Mouse (Mus musculus) intestine, embryonic 16.5 days (tissue): ENCODE results near the gene Gins2. TPM values are rescaled to one million over a fixed set of nuclear protein-coding genes. Genes with fewer than 3 reads are reported as not detected.

Experiments
- ATAC-seq: fragments of 200-750 bp; cut with Nextera tagmentation; 2 replicates; pipeline ENCODE4 v1.8.0; 2017; ENCODE audit warnings: moderate TSS enrichment, moderate library complexity
- H3K27ac ChIP-seq: fragments of 300-500 bp; sonication (generic); 2 replicates; pipeline ENCODE4 v1.5.1; 2014; ENCODE audit warnings: mild to moderate bottlenecking, low read length
- H3K27me3 ChIP-seq: fragments of 300-500 bp; sonication (generic); replicated peaks from 2 replicates; pipeline ENCODE4 v1.6.1; 2014; ENCODE audit warnings: low read length, control low read depth, mixed read lengths; ENCODE audit not compliant: control insufficient read depth, insufficient read depth
- H3K36me3 ChIP-seq: fragments of 300-500 bp; sonication (generic); 2 replicates; pipeline ENCODE4 v1.6.1; 2014; ENCODE audit warnings: low read length, control low read depth; ENCODE audit not compliant: control insufficient read depth, insufficient read depth
- H3K4me1 ChIP-seq: fragments of 300-500 bp; sonication (generic); 2 replicates; pipeline ENCODE4 v1.6.1; 2014; ENCODE audit warnings: low read length, control low read depth, mixed read lengths; ENCODE audit not compliant: control insufficient read depth, insufficient read depth
- H3K4me2 ChIP-seq: fragments of 300-500 bp; sonication (generic); 2 replicates; pipeline ENCODE4 v1.6.1; 2014; ENCODE audit warnings: low read depth, low read length, control low read depth
- H3K4me3 ChIP-seq: fragments of 300-500 bp; sonication (generic); 2 replicates; pipeline ENCODE4 v1.5.1; 2014; ENCODE audit warnings: mild to moderate bottlenecking, low read length
- H3K9ac ChIP-seq: fragments of 300-500 bp; sonication (generic); 2 replicates; pipeline ENCODE4 v1.6.1; 2014; ENCODE audit warnings: low read depth, low read length
- H3K9me3 ChIP-seq: fragments of 300-500 bp; sonication (generic); 2 replicates; pipeline ENCODE4 v1.6.1; 2016; ENCODE audit warnings: low read length, control low read depth; ENCODE audit not compliant: control insufficient read depth
- WGBS: fragments of 180-500 bp; shearing (Covaris S2); extraction: QIAGEN DNeasy Blood & Tissue Kit; methylation state at CpG from one replicate; pipeline ENCODE4 v1.1.7; 2014; 5-methylcytosine and 5-hydroxymethylcytosine counted together
- microRNA-seq: library from miRNA; unstranded; fragments of <30 nt; microRNA quantifications from one replicate; pipeline ENCODE4, GENCODE M21; 2016
- polyA plus RNA-seq: library from polyadenylated mRNA; unstranded; fragments of >200 nt; fragmentation: Nextera tagmentation; extraction: Ambion mirVana; gene quantifications from 2 replicates; pipeline ENCODE4 v1.2.1, GENCODE M21; 2015

The Gins2 gene
- polyA plus RNA-seq, 1 experiment from 2014 or later: 87.5 TPM

GRCm38 (mm10) chr8:120530954-120531656, 58.0 kb downstream of the Gins2 start:
- H3K27ac ChIP-seq: no peak overlapping the region

GRCm38 (mm10) chr8:120529226-120529625, 59.9 kb downstream of the Gins2 start:
- Histone ChIP-seq H3K9me3 (no peaks in the 10 kb centered on the region), H3K9ac (no peak overlapping the region), H3K4me2 (no peak overlapping the region), H3K4me1 (peaks cover 71% of the 10 kb centered on the region), H3K36me3 (no peaks in the 10 kb centered on the region), H3K27me3 (no peaks in the 10 kb centered on the region), H3K27ac (no peak overlapping the region), H3K4me3 (no peak overlapping the region)
- ATAC-seq: no peak
- WGBS: 63% methylated on average over 7 of the region's 7 CpGs

More at GRCm38 (mm10) chr8:120530954-120531656, 58.0 kb downstream of the Gins2 start:
- Histone ChIP-seq H3K4me1 (peaks cover 74% of the 10 kb centered on the region), H3K4me3 (no peak overlapping the region), H3K4me2 (no peak overlapping the region), H3K27me3 (no peaks in the 10 kb centered on the region), H3K36me3 (no peaks in the 10 kb centered on the region), H3K9ac (no peak overlapping the region), H3K9me3 (no peaks in the 10 kb centered on the region)
- ATAC-seq: no peak
- 67% methylated on average over 16 of the region's 16 CpGs for WGBS

Small RNA genes within 50 kb of the gene (microRNA-seq; reads per million reads assigned to microRNA genes)
- gene Mir7687: not detected

Other genes with a start within 250 kb of the Gins2 start
- 1.8 and 1.9 TPM in 2 replicates for gene 1190005I06Rik, start 58.3 kb upstream of the Gins2 start, polyA plus RNA-seq
- 1.5 TPM in 2 replicates for gene Gm27021, start 78.8 kb upstream of the Gins2 start, polyA plus RNA-seq
- gene Cox4i1, start 78.9 kb upstream of the Gins2 start, polyA plus RNA-seq: 1,710 and 1,737 TPM in 2 replicates
- 214 and 235 TPM in 2 replicates for gene Emc8, start 79.3 kb upstream of the Gins2 start, polyA plus RNA-seq
- 55.5 and 55.6 TPM in 2 replicates for gene Irf8, start 147.1 kb upstream of the Gins2 start, polyA plus RNA-seq